Mouse (Mus musculus): ENCODE measurements at regions not wholly inside any gene's neighbourhood (a gene's known extent, or its start where the extent isn't known, plus 50 kb on each side); places are given as distances from the start of the nearest gene placed in this dataset.

DNA sequence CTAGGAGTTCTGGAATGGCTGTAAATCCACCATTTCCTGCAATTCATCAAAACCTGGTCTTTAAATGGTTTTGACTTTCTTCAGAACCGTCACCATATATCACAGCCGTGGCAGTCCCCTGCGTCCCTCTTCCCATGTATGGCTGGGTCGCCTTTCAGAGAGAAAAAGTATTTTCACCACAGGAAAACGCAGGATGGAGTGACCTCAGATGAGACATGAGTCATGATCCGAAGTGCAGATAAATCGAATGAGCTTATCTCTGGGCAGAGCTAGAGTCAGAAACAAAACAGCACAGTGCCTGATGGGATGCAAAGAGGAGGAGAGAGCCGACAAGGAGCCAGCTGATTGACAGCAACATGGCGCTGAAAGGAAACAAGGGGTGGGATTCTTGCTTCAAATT, 250.4 kb downstream of the Hlx start:
- TF ChIP-seq MYOD1 (IDR thresholded peaks at IDR 0.05; ENCODE audit: control insufficient read depth in 1 of 3, insufficient read length in 2 of 3, low read depth in 2 of 3) (no peak), POLR2A (IDR thresholded peaks at IDR 0.05; ENCODE audit: insufficient read length, low read depth) (no peak)
